Mouse (Mus musculus) forebrain, embryonic 10.5 days (tissue): ENCODE measurements around the gene Slco3a1. TPM values are rescaled to one million over a fixed set of nuclear protein-coding genes. Genes with fewer than 3 reads are reported as not detected.

ENCODE experiments used
- DNase-seq: peaks from one replicate; pipeline ENCODE4 v3.0.0-alpha.2; 2017; ENCODE audit warnings: low spot score; ENCODE audit errors: extremely low spot score
- H3K27ac ChIP-seq: fragments of 300-500 bp; sonication (generic); 2 replicates; pipeline ENCODE4 v1.5.1; 2016; ENCODE audit warnings: mild to moderate bottlenecking
- H3K27me3 ChIP-seq: fragments of 300-500 bp; sonication (generic); 2 replicates; pipeline ENCODE4 v1.6.1; 2016; ENCODE audit warnings: mild to moderate bottlenecking; ENCODE audit not compliant: poor library complexity, severe bottlenecking
- H3K36me3 ChIP-seq: fragments of 300-500 bp; sonication (generic); replicated peaks from 2 replicates; pipeline ENCODE4 v1.6.1; 2016; ENCODE audit warnings: mild to moderate bottlenecking, moderate library complexity
- H3K4me1 ChIP-seq: fragments of 300-500 bp; sonication (generic); 2 replicates; pipeline ENCODE4 v1.6.1; 2016
- H3K4me3 ChIP-seq: fragments of 300-500 bp; sonication (generic); 2 replicates; pipeline ENCODE4 v1.5.1; 2016; ENCODE audit warnings: mild to moderate bottlenecking, moderate library complexity
- H3K9me3 ChIP-seq: fragments of 300-500 bp; sonication (generic); 2 replicates; pipeline ENCODE4 v1.6.1; 2016; ENCODE audit warnings: mild to moderate bottlenecking, moderate library complexity
- WGBS: fragments of 180-500 bp; shearing (Covaris S2); methylation state at CpG from one replicate; pipeline ENCODE4 v1.1.7; 2016; 5-methylcytosine and 5-hydroxymethylcytosine counted together
- polyA plus RNA-seq: library from polyadenylated mRNA; unstranded; fragments of >200 nt; fragmentation: Nextera tagmentation; extraction: Ambion mirVana; gene quantifications from 2 replicates; pipeline ENCODE4 v1.2.1, GENCODE M21; 2016

Gene Slco3a1
- polyA plus RNA-seq, 1 experiment from 2014 or later: 4.9 TPM

DNA sequence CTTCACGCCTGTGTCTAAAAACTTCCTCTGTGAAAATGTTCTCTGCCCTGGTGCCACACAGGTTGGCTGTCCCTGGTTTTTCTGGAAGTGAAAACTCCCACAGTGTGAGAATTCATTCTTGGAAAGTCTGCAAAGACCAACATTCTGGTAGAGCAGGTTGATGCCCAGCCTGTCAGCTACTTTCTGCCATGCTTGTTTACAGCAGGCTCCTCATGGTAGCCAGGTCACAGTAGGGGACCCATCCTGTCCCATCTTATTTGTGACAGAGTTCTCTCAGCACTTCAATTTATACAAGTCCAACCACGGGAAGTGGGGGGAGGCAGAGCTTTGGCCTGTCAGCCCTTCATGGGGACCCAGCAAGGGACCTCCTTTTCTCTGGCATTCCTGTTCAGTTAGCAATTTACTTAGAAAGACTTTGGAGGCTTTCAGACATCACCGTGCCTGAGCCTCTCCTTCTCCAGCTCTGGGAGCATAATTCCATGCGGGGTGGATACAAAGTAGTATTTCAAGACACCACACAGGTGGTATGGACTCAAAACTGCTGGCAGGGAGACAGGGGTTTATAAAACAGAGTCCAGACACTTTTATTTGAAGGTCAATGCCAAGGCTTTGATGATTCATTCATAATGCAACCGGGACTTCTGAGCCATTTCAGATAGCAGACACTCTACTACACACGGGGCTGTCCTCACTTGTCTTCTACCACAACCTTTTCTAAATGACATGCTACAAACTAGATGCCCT lies 216.7 kb downstream of the Slco3a1 start:
- H3K4me3 ChIP-seq: no peak overlapping the region
- H3K27ac ChIP-seq: no peak overlapping the region
- H3K27me3 ChIP-seq: no peaks in the 10 kb centered on the region
- WGBS: 87% methylated on average over 6 of the region's 6 CpGs
- H3K4me1 ChIP-seq: peaks cover 13% of the 10 kb centered on the region; the same call in 1 of the 2 replicates
- no peak for DNase-seq
- H3K36me3 ChIP-seq: no peaks in the 10 kb centered on the region
- H3K9me3 ChIP-seq: no peaks in the 10 kb centered on the region

GRCm38 (mm10) chr7:74332323-74332722 lies 222.3 kb downstream of the Slco3a1 start:
- H3K4me3 ChIP-seq: no peak overlapping the region
- H3K9me3 ChIP-seq: no peaks in the 10 kb centered on the region
- H3K27ac ChIP-seq: no peak overlapping the region
- DNase-seq: no peak
- H3K27me3 ChIP-seq: no peaks in the 10 kb centered on the region
- no peaks in the 10 kb centered on the region for H3K36me3 ChIP-seq
- WGBS: 61% methylated on average over 3 of the region's 3 CpGs
- peaks cover 16% of the 10 kb centered on the region for H3K4me1 ChIP-seq

DNA sequence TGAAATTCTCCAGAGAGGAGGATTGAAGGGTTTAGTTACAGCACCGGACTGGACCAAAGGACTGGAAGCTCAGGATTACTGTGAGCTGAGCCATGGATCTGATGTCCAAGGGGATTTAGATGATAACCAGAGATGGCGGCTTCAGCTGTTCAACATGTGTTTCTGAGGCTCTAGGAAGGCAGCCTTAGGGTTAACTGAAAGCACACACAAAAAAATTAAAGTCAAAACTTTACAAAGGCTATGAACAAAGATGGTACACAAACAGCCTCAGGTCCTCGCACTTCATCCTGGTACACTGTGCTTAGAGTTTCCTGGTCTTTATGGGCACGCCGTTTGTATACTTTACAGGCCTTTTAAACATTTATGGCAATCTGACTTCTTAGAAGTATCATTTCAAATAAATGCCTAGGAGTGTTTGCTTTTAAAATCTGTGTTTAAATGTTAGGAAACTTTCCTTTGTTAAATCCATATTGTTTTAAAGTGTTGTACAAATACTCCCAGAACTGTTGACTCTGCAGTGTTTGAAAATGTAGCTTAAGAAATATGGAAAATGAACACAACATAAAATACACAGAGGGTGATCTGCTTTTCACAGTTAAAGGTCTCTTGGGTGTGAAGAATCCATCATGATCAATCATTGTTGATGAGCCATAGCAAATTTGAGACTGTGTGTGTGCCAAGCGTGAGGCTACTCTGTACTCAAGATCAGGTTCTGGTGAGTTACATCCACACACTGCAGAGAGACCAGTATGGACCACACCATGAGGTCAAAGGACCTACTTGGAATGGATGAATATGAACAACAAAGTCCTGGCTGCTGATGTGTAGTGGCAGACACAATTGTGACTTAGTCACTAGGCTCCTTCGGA lies 223.5 kb downstream of the Slco3a1 start:
- WGBS: 87% methylated on average over 7 of the region's 7 CpGs
- no peak overlapping the region for H3K4me3 ChIP-seq
- no peak for DNase-seq
- H3K4me1 ChIP-seq: peaks cover 16% of the 10 kb centered on the region
- no peaks in the 10 kb centered on the region for H3K9me3 ChIP-seq
- H3K36me3 ChIP-seq: no peaks in the 10 kb centered on the region
- no peak overlapping the region for H3K27ac ChIP-seq
- H3K27me3 ChIP-seq: no peaks in the 10 kb centered on the region

DNA sequence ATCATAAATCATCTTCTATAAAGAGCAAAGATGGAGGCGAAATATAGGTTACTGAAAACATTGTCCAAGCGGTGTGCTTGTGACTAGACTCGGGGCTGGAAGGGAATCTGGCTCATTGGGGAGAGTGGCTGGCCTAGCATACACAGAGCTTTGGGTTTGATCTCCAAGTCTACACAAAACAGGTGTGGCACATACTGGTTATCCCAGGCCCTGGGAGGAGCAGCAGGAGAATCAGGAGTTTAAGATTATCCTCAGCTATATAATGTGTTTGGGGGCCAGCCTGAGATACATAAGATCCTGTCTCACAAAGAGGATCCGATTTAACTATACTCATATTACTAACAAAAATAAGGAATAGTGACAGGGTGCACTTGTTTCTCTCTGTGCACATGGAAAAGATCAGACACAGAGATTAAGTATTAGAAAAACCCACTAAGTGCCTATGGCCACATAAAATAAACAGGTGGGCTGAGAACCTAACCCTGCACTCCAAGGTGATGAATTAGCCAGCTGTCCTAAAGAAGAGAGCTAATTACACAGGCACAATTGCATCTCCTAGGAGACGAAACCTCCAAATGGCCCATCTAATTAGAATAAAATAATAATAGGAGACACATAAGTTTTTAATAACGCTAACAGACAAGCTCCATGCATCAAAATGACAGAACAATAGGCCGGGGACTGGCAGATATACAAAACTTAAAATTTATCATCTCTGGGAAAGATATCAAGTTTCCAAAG lies 224.3 kb downstream of the Slco3a1 start:
- H3K4me3 ChIP-seq: no peak overlapping the region
- peaks cover 16% of the 10 kb centered on the region for H3K4me1 ChIP-seq
- no peak overlapping the region for H3K27ac ChIP-seq
- WGBS: 88% methylated on average over 7 of the region's 7 CpGs
- H3K36me3 ChIP-seq: no peaks in the 10 kb centered on the region
- H3K27me3 ChIP-seq: no peaks in the 10 kb centered on the region
- H3K9me3 ChIP-seq: no peaks in the 10 kb centered on the region
- no peak for DNase-seq

DNA sequence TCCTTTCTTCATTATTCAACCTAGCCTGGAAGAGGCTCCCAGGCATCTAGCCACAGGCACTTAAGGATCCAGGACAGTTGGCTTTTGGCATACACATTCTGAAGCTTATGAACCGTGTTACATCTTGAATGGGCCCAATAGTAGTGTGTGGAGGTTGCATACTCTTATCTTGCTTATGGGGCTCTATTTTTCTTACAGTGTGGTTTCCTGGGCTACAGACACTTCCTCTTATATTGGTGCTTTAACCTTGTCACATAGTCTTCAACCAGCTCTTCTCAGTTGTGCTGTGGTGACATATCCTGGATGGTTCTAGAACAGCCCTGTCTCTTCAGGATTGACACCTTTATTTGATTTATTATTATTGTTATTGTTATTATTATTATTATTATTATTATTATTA lies 225.6 kb downstream of the Slco3a1 start:
- 78% methylated on average over 1 of the region's 1 CpGs for WGBS
- H3K4me1 ChIP-seq: peaks cover 20% of the 10 kb centered on the region
- H3K9me3 ChIP-seq: no peaks in the 10 kb centered on the region
- no peaks in the 10 kb centered on the region for H3K36me3 ChIP-seq
- DNase-seq: no peak
- no peaks in the 10 kb centered on the region for H3K27me3 ChIP-seq
- no peak overlapping the region for H3K4me3 ChIP-seq
- no peak overlapping the region for H3K27ac ChIP-seq

- Histone ChIP-seq H3K4me3 (no peak overlapping the region), H3K4me1 (peaks cover 33% of the 10 kb centered on the region), H3K27me3 (no peaks in the 10 kb centered on the region), H3K36me3 (no peaks in the 10 kb centered on the region), H3K9me3 (no peaks in the 10 kb centered on the region), H3K27ac (no peak overlapping the region)
- no peak for DNase-seq
- 94% methylated on average over 5 of the region's 5 CpGs for WGBS
Observed at GRCm38 (mm10) chr7:74327716-74328115, 226.9 kb downstream of the Slco3a1 start.

- 90% methylated on average over 8 of the region's 8 CpGs for WGBS
- Histone ChIP-seq H3K4me1 (peaks cover 22% of the 10 kb centered on the region), H3K4me3 (no peak overlapping the region), H3K36me3 (no peaks in the 10 kb centered on the region), H3K27ac (no peak overlapping the region), H3K27me3 (no peaks in the 10 kb centered on the region), H3K9me3 (no peaks in the 10 kb centered on the region)
- DNase-seq: no peak
Observed at GRCm38 (mm10) chr7:74325052-74325451, 229.5 kb downstream of the Slco3a1 start.

DNA sequence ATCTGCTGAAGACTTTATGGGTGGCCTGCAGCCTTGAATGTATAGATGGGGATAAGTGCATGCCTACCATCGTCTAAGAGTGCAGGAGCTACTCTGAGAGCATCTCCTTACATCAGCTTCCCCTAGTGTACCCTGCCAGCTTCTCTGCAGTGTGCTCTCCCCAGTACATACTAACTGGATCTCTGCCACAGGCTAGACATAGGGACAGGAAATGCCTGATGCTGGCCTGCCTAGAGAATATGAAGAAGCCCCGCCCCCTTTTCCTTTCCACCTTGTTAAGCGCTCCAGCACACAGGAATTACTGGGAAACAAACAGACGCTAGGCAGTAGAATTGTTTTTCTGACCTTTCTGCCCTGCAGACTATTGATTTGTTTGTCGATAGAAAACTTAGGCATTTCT lies 230.9 kb downstream of the Slco3a1 start:
- Histone ChIP-seq H3K4me3 (no peak overlapping the region), H3K36me3 (no peaks in the 10 kb centered on the region), H3K27me3 (no peaks in the 10 kb centered on the region), H3K9me3 (no peaks in the 10 kb centered on the region), H3K4me1 (peaks cover 21% of the 10 kb centered on the region), H3K27ac (no peak overlapping the region)
- DNase-seq: no peak
- 65% methylated on average over 5 of the region's 5 CpGs for WGBS

DNA sequence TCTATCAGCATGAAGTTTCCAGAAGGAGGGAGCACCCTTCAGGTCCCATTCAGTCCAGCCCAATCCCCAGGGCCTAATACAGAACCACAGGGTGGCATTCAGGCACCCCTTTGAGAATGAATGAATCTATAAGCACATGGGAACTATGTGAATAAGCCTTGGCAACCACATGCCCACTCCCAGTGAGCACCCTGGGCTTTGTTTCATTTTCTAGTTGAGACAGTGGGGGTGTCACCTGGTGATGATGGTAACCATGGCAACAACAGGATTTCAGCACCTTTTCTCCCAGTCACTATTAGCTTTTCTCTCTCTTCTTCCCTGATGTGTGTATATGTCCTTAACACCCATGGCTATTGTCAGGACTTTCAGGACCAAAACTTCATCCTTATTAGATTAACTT lies 231.4 kb downstream of the Slco3a1 start:
- Histone ChIP-seq H3K27ac (no peak overlapping the region), H3K4me1 (peaks cover 21% of the 10 kb centered on the region), H3K4me3 (no peak overlapping the region), H3K36me3 (no peaks in the 10 kb centered on the region), H3K27me3 (no peaks in the 10 kb centered on the region), H3K9me3 (no peaks in the 10 kb centered on the region)
- no peak for DNase-seq

DNA sequence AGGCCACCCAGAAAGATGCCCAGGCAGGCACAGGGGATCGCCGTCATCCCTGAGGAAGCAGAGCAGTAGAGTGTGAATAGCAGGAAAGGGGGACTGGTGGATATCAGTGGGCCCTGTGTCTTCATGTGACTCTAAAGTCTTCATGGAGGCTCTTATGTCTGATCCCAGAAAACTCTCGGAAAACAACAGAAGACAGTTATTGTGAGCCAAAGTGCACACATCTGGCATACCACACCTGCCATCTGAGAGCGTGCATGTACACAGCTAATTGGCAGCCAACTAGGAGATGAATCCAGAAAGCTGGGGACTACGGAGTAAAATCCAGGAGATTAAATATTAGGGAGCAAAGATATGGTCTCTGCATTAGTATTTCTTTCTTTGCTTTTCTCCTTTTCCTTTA lies 233.9 kb downstream of the Slco3a1 start:
- WGBS: 94% methylated on average over 5 of the region's 5 CpGs
- Histone ChIP-seq H3K27me3 (no peaks in the 10 kb centered on the region), H3K4me1 (peaks cover 21% of the 10 kb centered on the region), H3K27ac (no peak overlapping the region), H3K36me3 (no peaks in the 10 kb centered on the region), H3K9me3 (no peaks in the 10 kb centered on the region), H3K4me3 (no peak overlapping the region)
- no peak for DNase-seq

DNA sequence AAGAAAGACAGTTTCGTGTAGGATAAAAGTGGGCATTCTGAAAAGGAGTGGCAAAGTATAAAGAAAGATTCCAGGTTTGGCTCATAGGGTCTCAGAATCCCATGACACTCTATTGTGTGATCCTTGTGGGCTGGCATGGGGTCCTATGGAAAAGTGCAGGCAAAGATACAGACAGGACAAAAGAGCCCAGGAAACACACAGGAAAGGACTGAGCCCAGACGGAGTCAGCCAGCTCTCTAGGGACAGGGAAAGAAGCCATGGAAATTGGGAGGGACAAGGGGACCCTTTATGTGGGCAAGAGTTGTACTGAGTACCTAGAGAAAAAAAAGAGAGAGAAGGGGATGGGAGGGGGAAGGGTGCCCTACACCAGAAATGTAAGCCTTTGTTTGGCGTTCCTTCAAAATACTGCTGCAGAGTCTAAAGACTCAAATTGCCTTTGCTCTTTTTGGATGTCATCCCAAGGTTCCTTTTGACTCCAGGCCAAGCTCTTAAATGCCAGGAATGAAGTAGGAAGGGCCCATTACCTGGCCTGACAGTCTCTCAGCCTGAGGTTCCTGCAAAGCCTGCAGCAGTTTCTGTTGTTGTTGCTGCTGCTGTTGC lies 238.6 kb downstream of the Slco3a1 start:
- Histone ChIP-seq H3K36me3 (no peaks in the 10 kb centered on the region), H3K4me3 (no peak overlapping the region), H3K9me3 (no peaks in the 10 kb centered on the region), H3K4me1 (peaks cover 5% of the 10 kb centered on the region; the same call in 1 of the 2 replicates), H3K27ac (no peak overlapping the region), H3K27me3 (no peaks in the 10 kb centered on the region)
- no peak for DNase-seq
- 71% methylated on average over 3 of the region's 3 CpGs for WGBS

GRCm38 (mm10) chr7:74314276-74314675 lies 240.3 kb downstream of the Slco3a1 start:
- Histone ChIP-seq H3K4me1 (peaks cover 5% of the 10 kb centered on the region; the same call in 1 of the 2 replicates), H3K27me3 (no peaks in the 10 kb centered on the region), H3K4me3 (no peak overlapping the region), H3K27ac (no peak overlapping the region), H3K36me3 (no peaks in the 10 kb centered on the region), H3K9me3 (no peaks in the 10 kb centered on the region)
- WGBS: 90% methylated on average over 1 of the region's 1 CpGs
- DNase-seq: no peak
